Mouse (Mus musculus) E14TG2a.4 (cell line): ENCODE data around the gene Ech1.
A peak's percentile ranks its signal among the peaks of the same experiment; 100 is the strongest.

ENCODE experiments used
- H3K27me3 ChIP-seq: 2 replicates; pipeline ENCODE4 v1.6.1; 2014; ENCODE audit warnings: low read length, control low read depth; ENCODE audit not compliant: insufficient read depth
- H3K36me3 ChIP-seq: 2 replicates; pipeline ENCODE4 v1.6.1; 2014; ENCODE audit warnings: low read length, control low read depth; ENCODE audit not compliant: insufficient read depth
- H3K4me1 ChIP-seq: replicated peaks from 2 replicates; pipeline ENCODE4 v1.6.1; 2014; ENCODE audit warnings: low read depth, low read length, control low read depth
- H3K4me3 ChIP-seq: replicated peaks from 2 replicates; pipeline ENCODE4 v1.5.1; 2014; ENCODE audit warnings: mild to moderate bottlenecking, low read length
- H3K9me3 ChIP-seq: 2 replicates; pipeline ENCODE4 v1.6.1; 2014; ENCODE audit warnings: low read length, control low read depth
- CTCF ChIP-seq: conservative IDR thresholded peaks from 2 replicates; pipeline ENCODE4 v1.5.1; 2014; ENCODE audit warnings: low read length
- NANOG ChIP-seq: IDR thresholded peaks from 2 replicates; pipeline ENCODE4 v1.6.1; 2014; ENCODE audit warnings: borderline replicate concordance, low read length, mixed read lengths
- POU5F1 ChIP-seq: IDR thresholded peaks from 2 replicates; pipeline ENCODE4 v1.6.1; 2014; ENCODE audit warnings: low read length, borderline replicate concordance

Gene Ech1

DNA sequence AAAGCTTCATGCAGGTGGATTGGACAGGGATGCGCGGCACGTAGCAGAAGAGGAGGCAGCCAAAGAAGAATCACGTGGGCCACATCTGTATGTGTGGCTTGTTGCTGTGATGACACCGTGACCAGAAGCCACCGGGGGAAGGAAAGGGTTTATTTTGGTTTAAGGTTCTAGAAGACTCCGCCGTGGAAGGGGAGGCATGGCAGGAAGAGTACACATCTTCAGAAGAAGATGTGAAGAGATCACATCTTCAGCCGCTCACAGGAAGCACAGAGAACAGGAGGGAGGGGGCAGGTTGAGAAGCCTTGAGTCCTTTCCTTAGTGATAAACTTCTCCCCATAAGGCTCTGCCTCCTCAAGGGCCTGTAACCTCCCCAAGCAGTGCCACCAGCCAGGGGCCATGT lies 25.0 kb upstream of the Ech1 start:
- no peak overlapping the region for H3K4me3 ChIP-seq
- TF ChIP-seq POU5F1 (no peak), NANOG (no peak)

DNA sequence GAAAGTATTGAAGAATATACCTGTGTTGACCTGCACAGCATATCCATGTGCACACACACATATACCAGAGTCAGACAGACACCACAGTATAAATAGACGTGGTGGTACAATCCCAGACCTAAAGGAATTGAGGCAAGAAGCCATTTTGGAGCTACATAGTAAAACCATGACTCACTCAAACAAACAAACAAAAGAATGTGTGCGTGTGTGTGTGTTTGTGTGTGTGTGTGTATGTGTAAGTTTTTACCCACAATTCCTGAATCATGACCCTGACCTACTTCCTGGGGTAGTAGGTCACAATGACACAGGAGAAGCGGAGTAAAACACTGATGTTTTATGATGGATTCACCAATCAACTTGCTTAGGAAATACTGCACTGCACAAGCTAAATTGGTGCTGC lies 23.6 kb upstream of the Ech1 start:
- TF ChIP-seq CTCF = no peak
- TF ChIP-seq POU5F1 = no peak
- Histone ChIP-seq H3K9me3 (no peaks in the 10 kb centered on the region), H3K4me3 (peak overlapping the region; percentile 68; the same call in 1 of the 2 replicates), H3K4me1 (peaks cover 85% of the 10 kb centered on the region), H3K36me3 (peaks cover 35% of the 10 kb centered on the region), H3K27me3 (no peaks in the 10 kb centered on the region)

More for the DNA sequence above, 25.0 kb upstream of the Ech1 start:
- H3K36me3 ChIP-seq = peaks cover 35% of the 10 kb centered on the region
- H3K9me3 ChIP-seq = no peaks in the 10 kb centered on the region
- H3K4me1 ChIP-seq = peaks cover 84% of the 10 kb centered on the region
- H3K27me3 ChIP-seq = no peaks in the 10 kb centered on the region

GRCm38 (mm10) chr7:28801901-28802670 lies 22.9 kb upstream of the Ech1 start:
- H3K27me3 ChIP-seq = no peaks in the 10 kb centered on the region
- peaks cover 80% of the 10 kb centered on the region for H3K4me1 ChIP-seq
- no peak for TF ChIP-seq POU5F1
- H3K4me3 ChIP-seq = peak overlapping the region; percentile 68
- H3K9me3 ChIP-seq = no peaks in the 10 kb centered on the region
- peaks cover 32% of the 10 kb centered on the region for H3K36me3 ChIP-seq

- peak overlapping the region; percentile 68 for H3K4me3 ChIP-seq
- H3K27me3 ChIP-seq = no peaks in the 10 kb centered on the region
- H3K9me3 ChIP-seq = no peaks in the 10 kb centered on the region
- no peak for TF ChIP-seq NANOG
- no peak for TF ChIP-seq POU5F1
- TF ChIP-seq CTCF = no peak
- peaks cover 26% of the 10 kb centered on the region for H3K36me3 ChIP-seq
- H3K4me1 ChIP-seq = peaks cover 78% of the 10 kb centered on the region
These were observed 22.0 kb upstream of the Ech1 start for GRCm38 (mm10) chr7:28802846-28803588.

- Histone ChIP-seq H3K27me3 (no peaks in the 10 kb centered on the region), H3K9me3 (no peaks in the 10 kb centered on the region), H3K4me1 (peaks cover 74% of the 10 kb centered on the region), H3K36me3 (peaks cover 18% of the 10 kb centered on the region), H3K4me3 (no peak overlapping the region; the same call in 1 of the 2 replicates)
- TF ChIP-seq NANOG (no peak), CTCF (no peak), POU5F1 (no peak)
These were observed 21.3 kb upstream of the Ech1 start for GRCm38 (mm10) chr7:28803756-28804155.

DNA sequence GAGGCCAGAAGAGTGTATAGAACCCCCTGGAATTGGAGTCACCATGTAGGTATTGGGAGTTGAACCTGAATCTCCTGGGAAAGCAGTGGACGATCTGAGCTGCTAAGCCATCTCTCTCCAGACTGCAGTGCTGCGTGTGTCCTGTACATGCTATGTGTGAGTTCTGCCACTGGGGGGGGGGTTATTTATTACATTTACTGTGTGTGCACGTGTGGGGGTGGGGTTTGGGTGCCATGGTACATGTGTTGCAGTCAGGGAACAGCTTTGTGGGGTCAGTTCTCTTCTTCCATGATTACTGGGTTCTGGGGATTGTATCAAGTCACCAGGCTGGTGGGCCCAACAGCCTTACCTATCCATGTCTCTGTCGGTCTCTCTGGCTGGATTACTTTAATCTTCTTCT lies 18.1 kb upstream of the Ech1 start:
- Histone ChIP-seq H3K9me3 (no peaks in the 10 kb centered on the region), H3K36me3 (peaks cover 4% of the 10 kb centered on the region), H3K4me3 (no peak overlapping the region), H3K27me3 (no peaks in the 10 kb centered on the region), H3K4me1 (peaks cover 49% of the 10 kb centered on the region)
- TF ChIP-seq CTCF = 0 out of 2 replicates have a peak, but pooled peaks have one; percentile 7
- TF ChIP-seq NANOG = no peak
- TF ChIP-seq POU5F1 = no peak

- Histone ChIP-seq H3K36me3 (peaks cover 12% of the 10 kb centered on the region), H3K9me3 (no peaks in the 10 kb centered on the region), H3K4me3 (peak overlapping the region; percentile 89), H3K4me1 (peaks cover 50% of the 10 kb centered on the region), H3K27me3 (no peaks in the 10 kb centered on the region)
- no peak for TF ChIP-seq CTCF
- TF ChIP-seq NANOG = no peak
- TF ChIP-seq POU5F1 = no peak
These were observed 17.3 kb upstream of the Ech1 start for GRCm38 (mm10) chr7:28807641-28808220.

DNA sequence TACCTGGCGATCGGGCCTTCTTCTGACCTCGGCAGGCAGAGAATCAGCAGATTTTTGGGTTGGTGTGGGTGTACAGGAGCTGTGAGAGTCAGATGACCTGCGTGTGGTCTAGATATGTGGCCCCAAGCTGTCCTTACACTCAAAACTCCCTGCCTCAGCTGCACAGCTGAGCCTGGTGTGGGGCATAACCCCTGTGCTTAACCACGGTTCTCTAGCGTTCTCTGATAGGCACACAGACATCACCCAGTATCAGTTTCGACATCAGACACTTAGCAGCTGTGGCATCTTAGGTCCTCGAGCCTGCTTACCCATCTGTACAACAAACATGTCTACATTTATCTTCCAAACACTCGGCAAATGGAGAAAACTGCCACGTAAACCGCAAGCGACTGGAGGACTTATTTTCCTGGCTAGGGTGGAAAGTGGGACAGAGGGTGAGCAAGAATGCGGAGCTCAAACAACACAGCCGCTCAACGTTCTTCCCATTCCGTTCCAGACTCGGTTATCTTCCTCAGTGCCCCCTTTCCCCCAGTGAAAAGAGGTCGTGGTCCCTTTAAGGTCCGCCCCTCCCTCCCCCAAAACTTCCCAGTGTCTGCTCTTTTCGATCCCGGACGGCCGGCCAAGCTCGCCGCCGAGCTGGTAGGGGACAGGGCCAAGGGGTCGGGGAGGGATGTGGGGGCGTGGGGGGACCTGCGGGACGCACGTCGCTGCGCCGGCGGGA lies 16.6 kb upstream of the Ech1 start, which contains the start of gene Hnrnpl:
Gene Hnrnpl (plus strand): TSS at position 321 of the 721 bp plus-strand sequence.
- Histone ChIP-seq H3K36me3 (peaks cover 19% of the 10 kb centered on the region), H3K9me3 (no peaks in the 10 kb centered on the region), H3K4me3 (peak within 1 kb of the TSS; percentile 89), H3K4me1 (peaks cover 51% of the 10 kb centered on the region), H3K27me3 (no peaks in the 10 kb centered on the region)
- TF ChIP-seq CTCF (no peak), NANOG (no peak), POU5F1 (no peak)
